Mouse (Mus musculus) frontal cortex, postnatal 10 days (tissue): ENCODE data around the gene Muc5ac.

ENCODE experiments used
- DNase-seq, 2 experiments: peaks; one replicate each; pipeline ENCODE4 v3.0.0; 2022; ENCODE audit warnings: low spot score in 2 of 2, mixed read lengths in 1 of 2

Gene Muc5ac

DNA sequence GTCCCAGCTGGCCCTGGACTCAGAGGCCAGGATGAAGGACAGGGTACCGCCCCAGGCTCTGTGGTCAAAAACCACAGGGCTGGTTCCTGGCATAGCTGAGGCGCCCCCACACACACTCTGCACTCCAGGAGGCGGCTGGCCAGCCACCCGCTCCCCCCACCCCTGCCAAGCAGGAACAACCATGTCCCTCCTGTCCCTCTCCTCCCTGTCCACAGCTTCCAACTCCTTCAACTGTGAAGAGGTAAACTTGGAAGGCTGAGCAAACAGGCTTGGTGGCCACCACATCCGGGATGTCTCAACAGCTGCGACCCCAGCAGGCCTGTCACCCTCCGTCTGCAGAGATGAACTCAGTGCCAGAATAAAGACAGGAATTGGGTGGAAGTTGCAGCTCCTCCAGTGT, 47.2 kb downstream of the Muc5ac start:
- no peak for DNase-seq

DNA sequence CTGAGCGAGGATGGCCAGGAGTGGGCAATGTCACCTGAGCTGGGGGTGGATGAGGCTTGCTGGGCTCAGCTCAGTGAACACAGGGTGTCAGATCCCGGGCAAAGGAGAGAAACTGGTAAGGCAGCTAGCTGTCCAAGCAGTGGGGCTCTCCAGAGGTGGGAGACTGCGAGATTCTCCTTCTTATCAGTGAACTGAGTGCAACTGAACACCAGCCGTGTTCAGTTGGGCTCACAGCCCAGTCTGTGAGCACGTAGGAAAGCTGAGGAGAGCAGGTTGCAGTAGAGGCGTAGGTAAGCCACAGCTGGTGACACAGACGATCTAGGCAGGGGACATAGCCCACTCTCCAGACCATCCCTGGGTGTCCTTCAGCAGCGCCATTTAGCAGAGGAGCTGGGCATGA, 47.7 kb downstream of the Muc5ac start:
- DNase-seq, result no peak

DNA sequence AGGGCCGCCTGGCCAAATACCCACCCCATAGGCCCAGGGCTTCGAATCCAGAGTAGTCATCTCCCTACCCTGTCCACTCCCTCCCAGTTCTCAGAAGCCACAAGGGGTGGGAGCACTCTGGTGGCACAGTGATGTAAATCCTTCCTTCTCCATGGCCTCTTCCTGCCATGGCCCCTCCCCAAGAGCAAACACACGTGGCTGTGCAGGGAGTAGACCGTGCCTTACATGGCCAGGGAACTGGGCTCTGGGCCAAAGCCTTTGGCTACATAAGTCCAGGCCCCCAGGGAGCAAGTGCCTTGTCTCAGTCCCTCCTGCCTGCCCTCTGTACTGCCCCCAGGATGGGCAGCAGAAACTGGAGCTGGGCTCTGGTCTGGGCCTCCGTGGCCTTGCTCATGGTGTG, 50.0 kb downstream of the Muc5ac start, which contains the start of gene Muc5b:
Gene Muc5b, plus strand, starts transcription at position 292 of the 400 bp plus-strand sequence.
- DNase-seq, result no peak

DNA sequence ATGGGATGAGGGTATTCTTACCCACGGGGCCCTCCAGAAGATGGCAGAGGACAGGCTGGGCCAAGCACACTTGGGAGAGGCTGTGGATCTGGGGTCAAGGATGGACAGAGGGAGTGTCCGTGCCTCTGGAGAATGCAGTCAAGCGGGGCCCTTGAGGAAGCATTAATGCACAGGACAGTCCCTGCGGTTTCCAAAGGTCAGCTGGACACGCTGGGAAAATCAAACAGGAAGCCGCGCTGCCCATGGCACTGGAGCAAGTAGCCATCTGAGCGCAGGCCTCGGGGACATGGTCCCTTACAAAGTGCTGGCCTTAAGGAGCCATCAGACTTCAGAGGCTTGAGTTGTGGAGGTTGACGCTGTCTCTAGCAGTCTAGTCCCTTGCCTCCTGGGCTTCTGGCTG, 51.6 kb downstream of the Muc5ac start:
- no peak for DNase-seq

DNA sequence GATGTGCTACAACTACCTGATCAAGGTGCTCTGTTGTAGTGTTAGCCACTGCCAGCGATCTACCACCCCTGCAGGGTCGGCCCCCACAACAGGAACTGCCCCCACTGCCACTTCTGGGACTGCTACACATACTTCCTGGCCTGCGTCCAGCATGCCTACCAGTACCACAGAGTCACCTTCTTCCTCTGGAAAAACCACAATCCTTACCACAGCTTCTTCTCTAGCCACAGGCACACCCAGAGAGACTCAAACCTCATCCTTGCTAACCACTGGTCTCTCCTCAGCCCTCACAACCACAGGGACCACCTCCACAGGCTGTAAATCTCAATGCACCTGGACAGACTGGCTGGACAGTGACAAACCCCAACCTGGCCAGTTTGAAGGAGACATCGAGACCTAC, 72.3 kb downstream of the Muc5ac start:
- no peak for DNase-seq
